Mouse (Mus musculus) forebrain, postnatal 0 days (tissue): ENCODE measurements around the gene Grid2. TPM values are rescaled to one million over a fixed set of nuclear protein-coding genes. Genes with fewer than 3 reads are reported as not detected.

ENCODE experiments used
- ATAC-seq: fragments of 200-750 bp; cut with Nextera tagmentation; 2 replicates; pipeline ENCODE4 v1.8.0; 2017; ENCODE audit warnings: mild to moderate bottlenecking, moderate library complexity
- DNase-seq: peaks from one replicate; pipeline ENCODE4 v3.0.0-alpha.2; 2015
- H3K27ac ChIP-seq: fragments of 300-500 bp; sonication (generic); 2 replicates; pipeline ENCODE4 v1.5.1; 2014; ENCODE audit warnings: low read depth, mild to moderate bottlenecking, antibody characterized with exemption, low read length, moderate library complexity, mixed read lengths
- H3K27me3 ChIP-seq: fragments of 300-500 bp; sonication (generic); 2 replicates; pipeline ENCODE4 v1.6.1; 2014; ENCODE audit warnings: mild to moderate bottlenecking, low read length, mixed read lengths; ENCODE audit not compliant: insufficient read depth
- H3K36me3 ChIP-seq: fragments of 300-500 bp; sonication (generic); 2 replicates; pipeline ENCODE4 v1.6.1; 2014; ENCODE audit warnings: mild to moderate bottlenecking, moderate library complexity; ENCODE audit not compliant: insufficient read depth
- H3K4me1 ChIP-seq: fragments of 300-500 bp; sonication (generic); 2 replicates; pipeline ENCODE4 v1.6.1; 2014; ENCODE audit warnings: antibody characterized with exemption; ENCODE audit not compliant: insufficient read depth
- H3K4me2 ChIP-seq: fragments of 300-500 bp; sonication (generic); 2 replicates; pipeline ENCODE4 v1.6.1; 2014; ENCODE audit warnings: low read depth, mild to moderate bottlenecking, moderate library complexity
- H3K4me3 ChIP-seq: fragments of 300-500 bp; sonication (generic); 2 replicates; pipeline ENCODE4 v1.5.1; 2014; ENCODE audit warnings: low read depth, low read length, mixed read lengths
- H3K9ac ChIP-seq: fragments of 300-500 bp; sonication (generic); 2 replicates; pipeline ENCODE4 v1.6.1; 2014; ENCODE audit warnings: mild to moderate bottlenecking
- H3K9me3 ChIP-seq: fragments of 300-500 bp; sonication (generic); 2 replicates; pipeline ENCODE4 v1.6.1; 2016; ENCODE audit warnings: low read length
- CTCF ChIP-seq: sonication (generic); IDR thresholded peaks from 2 replicates; pipeline ENCODE4 v1.5.1; 2016; ENCODE audit warnings: antibody characterized with exemption, control low read depth, low read depth
- WGBS: fragments of 180-500 bp; shearing (Covaris S2); extraction: QIAGEN DNeasy Blood & Tissue Kit; methylation state at CpG from one replicate; pipeline ENCODE4 v1.1.7; 2014; 5-methylcytosine and 5-hydroxymethylcytosine counted together
- polyA plus RNA-seq: library from polyadenylated mRNA; unstranded; fragments of >200 nt; fragmentation: Nextera tagmentation; extraction: Ambion mirVana; gene quantifications from 2 replicates; pipeline ENCODE4 v1.2.1, GENCODE M21; 2015
- total RNA-seq: library from RNA; depleted of rRNA; stranded (reverse); fragments of >200 nt; gene quantifications from 2 replicates; pipeline ENCODE4 v1.2.3, GENCODE M21; 2014

The Grid2 gene
- total and polyA plus RNA-seq, 2 experiments from 2014 or later = 6.2 to 28.9 TPM

GRCm38 (mm10) chr6:63917035-63917570 is 661.4 kb downstream of the Grid2 start:
- TF ChIP-seq CTCF = no peak
- WGBS = 36% methylated on average over 6 of the region's 6 CpGs
- H3K9me3 ChIP-seq = no peaks in the 10 kb centered on the region
- H3K27me3 ChIP-seq = no peaks in the 10 kb centered on the region
- no peak overlapping the region for H3K4me3 ChIP-seq
- ATAC-seq (peak; percentile 42; the same call in 1 of the 2 replicates), DNase-seq (peak; percentile 17)
- no peak overlapping the region for H3K27ac ChIP-seq
- no peaks in the 10 kb centered on the region for H3K36me3 ChIP-seq
- H3K4me1 ChIP-seq = no peaks in the 10 kb centered on the region
- H3K4me2 ChIP-seq = no peak overlapping the region
- no peak overlapping the region for H3K9ac ChIP-seq

GRCm38 (mm10) chr6:63921951-63922350 is 666.3 kb downstream of the Grid2 start:
- WGBS = 78% methylated on average over 6 of the region's 6 CpGs
- Histone ChIP-seq H3K9ac (no peak overlapping the region), H3K4me2 (no peak overlapping the region), H3K27ac (no peak overlapping the region), H3K4me1 (no peaks in the 10 kb centered on the region), H3K36me3 (no peaks in the 10 kb centered on the region), H3K9me3 (no peaks in the 10 kb centered on the region), H3K27me3 (no peaks in the 10 kb centered on the region), H3K4me3 (no peak overlapping the region)
- ATAC-seq (no peak), DNase-seq (no peak)
- no peak for TF ChIP-seq CTCF

- no peak for TF ChIP-seq CTCF
- Histone ChIP-seq H3K9ac (no peak overlapping the region), H3K9me3 (no peaks in the 10 kb centered on the region), H3K27ac (no peak overlapping the region), H3K27me3 (no peaks in the 10 kb centered on the region), H3K4me3 (no peak overlapping the region), H3K36me3 (no peaks in the 10 kb centered on the region), H3K4me1 (no peaks in the 10 kb centered on the region), H3K4me2 (no peak overlapping the region)
- ATAC-seq (no peak), DNase-seq (no peak)
Measured at GRCm38 (mm10) chr6:63931201-63931600, 675.5 kb downstream of the Grid2 start.

- Histone ChIP-seq H3K9me3 (no peaks in the 10 kb centered on the region), H3K36me3 (no peaks in the 10 kb centered on the region), H3K27me3 (no peaks in the 10 kb centered on the region), H3K4me2 (no peak overlapping the region), H3K27ac (no peak overlapping the region), H3K4me1 (no peaks in the 10 kb centered on the region), H3K9ac (no peak overlapping the region), H3K4me3 (no peak overlapping the region)
- no peak for ATAC-seq
- TF ChIP-seq CTCF = no peak
- no peak for DNase-seq
- WGBS = 38% methylated on average over 5 of the region's 5 CpGs
Measured at GRCm38 (mm10) chr6:63946721-63947120, 691.0 kb downstream of the Grid2 start.

GRCm38 (mm10) chr6:63963789-63964188 is 708.1 kb downstream of the Grid2 start:
- Histone ChIP-seq H3K4me1 (no peaks in the 10 kb centered on the region), H3K9me3 (no peaks in the 10 kb centered on the region), H3K4me2 (no peak overlapping the region), H3K27me3 (no peaks in the 10 kb centered on the region), H3K9ac (no peak overlapping the region), H3K36me3 (no peaks in the 10 kb centered on the region), H3K4me3 (no peak overlapping the region), H3K27ac (no peak overlapping the region)
- WGBS = 72% methylated on average over 3 of the region's 3 CpGs
- ATAC-seq (no peak), DNase-seq (no peak)
- no peak for TF ChIP-seq CTCF

- 60% methylated on average over 6 of the region's 6 CpGs for WGBS
- no peaks in the 10 kb centered on the region for H3K36me3 ChIP-seq
- ATAC-seq = no peak
Measured at GRCm38 (mm10) chr6:63964269-63964668, 708.6 kb downstream of the Grid2 start.

GRCm38 (mm10) chr6:63964735-63965134 is 709.1 kb downstream of the Grid2 start:
- H3K36me3 ChIP-seq = no peaks in the 10 kb centered on the region
- no peak overlapping the region for H3K4me3 ChIP-seq
- DNase-seq = peak; percentile 13
- no peak overlapping the region for H3K9ac ChIP-seq
- H3K4me1 ChIP-seq = no peaks in the 10 kb centered on the region
- H3K9me3 ChIP-seq = no peaks in the 10 kb centered on the region
- no peak overlapping the region for H3K27ac ChIP-seq
- H3K4me2 ChIP-seq = no peak overlapping the region
- no peak for TF ChIP-seq CTCF
- no peak for ATAC-seq
- WGBS = 32% methylated on average over 2 of the region's 2 CpGs
- H3K27me3 ChIP-seq = no peaks in the 10 kb centered on the region

More at GRCm38 (mm10) chr6:63964269-63964668, 708.6 kb downstream of the Grid2 start:
- no peak for DNase-seq
- Histone ChIP-seq H3K9ac (no peak overlapping the region), H3K4me1 (no peaks in the 10 kb centered on the region), H3K27me3 (no peaks in the 10 kb centered on the region), H3K27ac (no peak overlapping the region), H3K4me3 (no peak overlapping the region), H3K9me3 (no peaks in the 10 kb centered on the region), H3K4me2 (no peak overlapping the region)
- TF ChIP-seq CTCF = no peak
